Mouse (Mus musculus) E14TG2a.4 (cell line): ENCODE measurements around the gene Prcc.

Experiments used
- H3K27me3 ChIP-seq: 2 replicates; pipeline ENCODE4 v1.6.1; 2014; ENCODE audit warnings: low read length, control low read depth; ENCODE audit not compliant: insufficient read depth
- H3K36me3 ChIP-seq: 2 replicates; pipeline ENCODE4 v1.6.1; 2014; ENCODE audit warnings: low read length, control low read depth; ENCODE audit not compliant: insufficient read depth
- H3K4me1 ChIP-seq: replicated peaks from 2 replicates; pipeline ENCODE4 v1.6.1; 2014; ENCODE audit warnings: low read depth, low read length, control low read depth
- H3K4me3 ChIP-seq: replicated peaks from 2 replicates; pipeline ENCODE4 v1.5.1; 2014; ENCODE audit warnings: mild to moderate bottlenecking, low read length
- H3K9me3 ChIP-seq: 2 replicates; pipeline ENCODE4 v1.6.1; 2014; ENCODE audit warnings: low read length, control low read depth
- CTCF ChIP-seq: conservative IDR thresholded peaks from 2 replicates; pipeline ENCODE4 v1.5.1; 2014; ENCODE audit warnings: low read length
- NANOG ChIP-seq: IDR thresholded peaks from 2 replicates; pipeline ENCODE4 v1.6.1; 2014; ENCODE audit warnings: borderline replicate concordance, low read length, mixed read lengths
- POU5F1 ChIP-seq: IDR thresholded peaks from 2 replicates; pipeline ENCODE4 v1.6.1; 2014; ENCODE audit warnings: low read length, borderline replicate concordance

The Prcc gene

GRCm38 (mm10) chr3:87885281-87886003 lies at the start of gene Prcc:
TSS of gene Prcc (minus strand) at chr3:87885608.
- Histone ChIP-seq H3K9me3 (no peaks in the 10 kb centered on the region), H3K4me3 (peak within 1 kb of the TSS; percentile 97), H3K4me1 (peaks cover 36% of the 10 kb centered on the region), H3K27me3 (no peaks in the 10 kb centered on the region), H3K36me3 (peaks cover 34% of the 10 kb centered on the region)
- TF ChIP-seq NANOG (no peak), CTCF (no peak), POU5F1 (no peak)

DNA sequence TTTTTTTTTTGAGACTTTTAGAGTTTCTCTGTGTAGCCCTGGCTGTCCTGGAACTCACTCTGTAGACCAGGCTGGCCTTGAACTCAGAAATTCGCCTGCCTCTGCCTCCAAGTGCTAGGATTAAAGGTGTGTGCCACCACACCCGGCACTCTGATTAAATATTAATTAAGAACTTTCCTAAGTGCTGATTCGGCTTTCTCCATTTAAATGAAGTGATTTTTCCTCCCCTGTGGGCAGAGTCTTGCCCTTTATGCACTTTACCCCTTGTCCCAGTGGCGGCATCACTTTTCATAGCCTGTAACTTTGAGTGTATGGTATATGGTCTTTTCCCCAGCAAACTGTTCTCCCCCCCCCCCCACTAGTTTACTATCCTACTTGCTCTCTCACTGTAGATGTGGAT lies 49.8 kb upstream of the Prcc start:
- Histone ChIP-seq H3K4me3 (no peak overlapping the region), H3K27me3 (no peaks in the 10 kb centered on the region), H3K9me3 (no peaks in the 10 kb centered on the region), H3K4me1 (peaks cover 64% of the 10 kb centered on the region), H3K36me3 (peaks cover 90% of the 10 kb centered on the region)
- TF ChIP-seq POU5F1 (no peak), CTCF (no peak), NANOG (no peak)

DNA sequence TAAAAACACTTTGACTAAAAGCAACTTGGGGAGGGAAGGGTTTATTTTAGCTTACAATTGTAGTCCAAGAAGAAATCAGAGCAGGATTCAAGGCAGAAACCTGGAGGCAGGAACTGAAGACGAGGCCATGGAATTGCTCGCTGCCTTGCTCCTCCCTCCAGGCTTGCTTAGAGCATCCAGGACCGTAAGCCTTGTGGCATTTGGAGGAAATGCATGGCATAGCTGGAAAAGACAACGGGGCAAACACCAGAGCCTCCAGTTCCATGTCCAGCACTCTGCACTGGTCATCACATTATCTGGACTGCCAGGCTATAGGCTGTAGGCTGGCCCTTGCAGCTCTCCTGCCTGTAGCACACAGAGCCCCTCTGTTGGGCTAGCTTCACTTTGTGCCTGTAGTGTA lies 49.1 kb upstream of the Prcc start:
- no peaks in the 10 kb centered on the region for H3K27me3 ChIP-seq
- H3K9me3 ChIP-seq: peaks cover under 1% of the 10 kb centered on the region
- peaks cover 65% of the 10 kb centered on the region for H3K4me1 ChIP-seq
- peaks cover 84% of the 10 kb centered on the region for H3K36me3 ChIP-seq
- TF ChIP-seq CTCF (no peak), POU5F1 (no peak), NANOG (no peak)
- H3K4me3 ChIP-seq: no peak overlapping the region

DNA sequence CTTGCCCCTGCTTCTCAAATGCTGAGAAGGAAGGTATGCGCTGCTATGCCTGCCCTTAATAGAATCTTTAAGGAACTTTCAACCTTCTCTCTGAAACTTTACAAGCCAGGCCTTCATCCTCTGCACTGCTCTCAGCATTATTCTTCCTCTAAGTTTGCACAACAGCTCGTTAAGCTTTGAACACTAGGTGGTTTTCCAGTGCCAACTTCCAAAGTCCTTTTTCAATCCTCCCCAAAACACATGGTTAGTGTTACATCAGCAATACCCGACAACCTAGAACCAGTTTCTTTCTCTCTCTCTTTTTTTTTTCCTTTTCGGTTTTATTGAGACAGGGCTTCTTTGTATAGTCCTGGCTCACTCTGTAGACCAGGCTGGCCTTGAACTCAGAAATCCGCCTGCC lies 48.6 kb upstream of the Prcc start:
- Histone ChIP-seq H3K9me3 (peaks cover 5% of the 10 kb centered on the region), H3K27me3 (no peaks in the 10 kb centered on the region), H3K4me1 (peaks cover 69% of the 10 kb centered on the region), H3K36me3 (peaks cover 79% of the 10 kb centered on the region), H3K4me3 (no peak overlapping the region)
- TF ChIP-seq POU5F1 (no peak), CTCF (no peak), NANOG (no peak)

GRCm38 (mm10) chr3:87930078-87930795 lies 44.8 kb upstream of the Prcc start, which contains the start of the genes Isg20l2 and Rrnad1:
TSS of gene Isg20l2 (plus strand) at chr3:87930314.
TSS of gene Rrnad1 (minus strand) at chr3:87930717.
- H3K27me3 ChIP-seq: no peaks in the 10 kb centered on the region
- TF ChIP-seq NANOG (no peak), CTCF (peak; percentile 42), POU5F1 (no peak)

GRCm38 (mm10) chr3:87929341-87930077 lies 44.1 kb upstream of the Prcc start:
- TF ChIP-seq POU5F1 (no peak), NANOG (no peak), CTCF (no peak)
- H3K9me3 ChIP-seq: peaks cover 8% of the 10 kb centered on the region
- H3K36me3 ChIP-seq: peaks cover 75% of the 10 kb centered on the region
- peaks cover 58% of the 10 kb centered on the region for H3K4me1 ChIP-seq
- H3K27me3 ChIP-seq: no peaks in the 10 kb centered on the region
- peak overlapping the region; percentile 94 for H3K4me3 ChIP-seq

More at GRCm38 (mm10) chr3:87930078-87930795, 44.8 kb upstream of the Prcc start, which contains the start of the genes Isg20l2 and Rrnad1:
- peaks cover 57% of the 10 kb centered on the region for H3K4me1 ChIP-seq
- H3K4me3 ChIP-seq: peak within 1 kb of the TSS; percentile 94
- peaks cover 8% of the 10 kb centered on the region for H3K9me3 ChIP-seq
- H3K36me3 ChIP-seq: peaks cover 75% of the 10 kb centered on the region

DNA sequence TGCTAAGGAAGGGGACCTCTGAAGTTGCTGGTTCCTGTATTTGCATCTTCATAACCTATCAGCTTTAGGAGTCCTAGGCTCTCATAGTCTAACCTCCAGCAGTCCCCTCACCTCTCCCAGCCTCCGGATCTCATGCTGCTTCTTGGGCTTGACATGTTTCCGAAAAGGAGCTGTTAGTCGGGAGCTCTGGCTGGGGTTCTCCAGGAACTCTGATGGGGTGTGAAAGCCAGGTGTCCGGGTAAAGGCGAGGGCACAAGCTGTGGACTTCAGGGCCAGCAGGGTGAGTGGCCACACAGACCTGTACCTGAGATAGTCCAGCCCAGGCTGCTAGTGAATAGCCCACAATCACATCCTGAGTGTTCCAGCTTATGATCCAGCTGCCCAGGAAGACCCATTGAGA lies 42.0 kb upstream of the Prcc start:
- Histone ChIP-seq H3K4me1 (peaks cover 48% of the 10 kb centered on the region), H3K27me3 (no peaks in the 10 kb centered on the region), H3K9me3 (peaks cover 8% of the 10 kb centered on the region), H3K4me3 (no peak overlapping the region), H3K36me3 (peaks cover 76% of the 10 kb centered on the region)
- TF ChIP-seq NANOG (no peak), CTCF (no peak), POU5F1 (no peak)

DNA sequence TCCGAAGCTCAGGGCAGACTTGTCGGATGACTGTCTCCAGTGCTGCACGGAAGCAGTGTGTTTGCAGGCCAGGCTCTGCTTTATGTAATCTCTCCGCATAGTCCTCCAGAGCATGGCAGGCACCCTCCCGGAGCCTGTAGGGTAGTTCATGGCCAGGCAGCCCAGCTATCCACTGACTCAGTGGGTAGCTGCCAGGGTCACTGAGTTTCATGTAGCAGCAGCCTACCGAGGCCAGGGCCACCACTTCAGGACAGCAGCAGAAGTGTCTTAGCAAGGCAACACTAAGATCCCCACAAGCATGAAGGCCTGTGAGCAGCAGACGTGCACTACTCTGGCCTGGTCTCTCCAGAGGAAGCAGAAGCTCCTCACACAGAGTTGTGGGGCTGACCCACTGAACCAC lies 39.6 kb upstream of the Prcc start:
- H3K36me3 ChIP-seq: peaks cover 80% of the 10 kb centered on the region
- TF ChIP-seq POU5F1 (no peak), CTCF (no peak), NANOG (no peak)
- H3K9me3 ChIP-seq: peaks cover 8% of the 10 kb centered on the region
- H3K27me3 ChIP-seq: no peaks in the 10 kb centered on the region
- H3K4me1 ChIP-seq: peaks cover 48% of the 10 kb centered on the region
- no peak overlapping the region for H3K4me3 ChIP-seq
